Mouse (Mus musculus): ENCODE results near the gene Ddx3x.
"Not testable (repeated sequence)": the region's sequence is repeated elsewhere in the genome, so short reads cannot be mapped to it uniquely, and the experiment has no call there.

The Ddx3x gene

DNA sequence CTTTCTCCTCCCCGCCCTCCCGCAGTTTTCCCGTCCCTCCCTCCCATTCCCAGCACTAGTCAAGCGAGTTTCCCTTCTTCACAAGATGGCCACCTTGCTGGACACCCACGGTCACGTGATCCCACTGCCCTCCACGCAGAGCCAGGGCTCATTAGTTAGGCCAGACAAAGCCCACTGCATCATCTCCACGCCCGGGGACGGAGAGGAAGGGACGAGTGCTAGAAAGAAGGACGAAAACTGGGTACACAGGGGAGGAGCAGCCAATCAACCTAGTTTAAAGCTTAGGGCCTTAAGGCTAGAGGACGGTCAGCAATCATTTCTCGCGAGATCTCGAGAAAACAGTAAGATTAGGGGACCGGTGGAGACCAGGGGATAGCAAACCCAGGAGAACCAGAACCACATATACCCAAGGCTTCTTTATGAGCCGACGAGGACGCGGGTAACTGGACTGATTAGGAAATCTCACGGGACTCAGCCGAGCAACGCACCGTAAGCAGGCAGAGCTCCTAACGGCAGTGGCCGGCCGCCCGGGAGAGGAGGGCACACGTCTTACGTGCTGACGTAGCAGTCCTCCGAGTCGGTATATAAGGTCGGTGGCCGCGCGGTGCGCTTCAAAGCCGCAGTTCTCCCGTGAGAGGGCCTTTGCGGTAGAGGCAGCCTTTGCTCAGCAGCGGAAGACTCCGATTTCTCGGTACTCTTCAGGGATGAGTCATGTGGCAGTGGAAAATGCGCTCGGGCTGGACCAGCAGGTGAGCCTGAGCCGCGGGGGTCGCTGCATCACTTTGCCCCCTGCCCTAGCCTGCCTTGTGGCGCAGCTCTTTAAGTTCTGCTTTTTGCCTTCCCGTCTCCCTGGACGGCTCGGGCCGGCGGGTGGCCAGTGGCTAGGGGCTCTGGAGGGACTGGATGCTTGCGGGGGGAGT is at the start of gene Ddx3x:
Gene Ddx3x, plus strand, starts transcription at position 562 of the 920 bp plus-strand sequence.
- peak; percentile 89 for DNase-seq

DNA sequence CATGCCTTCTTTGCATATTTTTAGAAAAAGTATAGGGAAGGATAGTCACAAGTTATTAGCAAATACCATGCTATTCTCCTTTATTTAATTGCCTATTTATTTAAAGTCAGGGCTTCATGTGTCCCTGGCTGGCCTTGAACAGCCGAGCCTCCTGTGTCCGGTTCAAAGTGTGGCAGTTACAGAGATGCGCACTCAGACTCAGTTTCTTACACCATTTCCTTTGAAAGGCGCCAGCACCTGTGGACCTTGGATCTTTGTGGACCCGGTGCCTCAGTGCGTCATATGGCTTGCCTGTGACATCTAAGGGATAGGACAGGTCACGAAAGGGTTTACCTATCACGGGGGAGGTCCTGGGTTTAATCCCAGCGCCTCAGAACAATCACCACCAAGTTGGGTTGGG is 49.5 kb upstream of the Ddx3x start:
- DNase-seq = no peak

DNA sequence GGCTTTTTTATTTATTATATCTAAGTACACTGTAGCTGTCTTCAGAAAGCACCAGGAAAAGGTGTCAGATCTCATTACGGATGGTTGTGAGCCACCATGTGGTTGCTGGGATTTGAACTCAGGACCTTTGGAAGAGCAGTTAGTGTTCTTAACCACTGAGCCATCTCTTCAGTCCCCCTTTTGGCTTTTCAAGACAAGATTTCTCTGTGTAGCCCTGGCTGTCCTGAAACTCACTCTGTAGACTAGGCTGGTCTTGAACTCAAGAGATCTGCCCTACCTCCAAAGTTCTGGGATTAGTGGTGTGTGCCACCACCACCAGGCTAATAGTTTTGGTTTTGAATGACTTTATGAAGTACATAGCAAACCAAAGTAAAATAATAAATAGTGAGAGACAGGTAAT is 47.9 kb upstream of the Ddx3x start:
- DNase-seq = not testable (repeated sequence)

DNA sequence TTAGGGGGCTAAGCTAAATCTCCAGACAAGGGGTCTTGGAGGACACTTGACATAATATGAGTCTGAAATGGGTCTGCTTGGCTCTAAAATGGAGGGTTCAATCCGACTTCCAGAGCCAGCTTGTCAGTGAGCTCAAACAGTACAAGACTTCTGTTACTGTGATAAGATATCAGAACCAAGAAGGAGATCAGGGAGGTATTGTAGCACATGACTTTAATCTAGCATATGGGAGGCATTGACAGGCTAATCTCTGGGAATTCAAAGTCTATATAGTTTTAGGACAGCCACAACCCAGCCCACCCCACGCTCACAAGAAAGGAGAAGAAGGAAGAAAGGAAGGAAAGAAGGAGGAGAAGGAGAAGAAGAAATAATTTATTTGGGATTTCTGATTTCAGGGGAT is 47.1 kb upstream of the Ddx3x start:
- DNase-seq = no peak

DNA sequence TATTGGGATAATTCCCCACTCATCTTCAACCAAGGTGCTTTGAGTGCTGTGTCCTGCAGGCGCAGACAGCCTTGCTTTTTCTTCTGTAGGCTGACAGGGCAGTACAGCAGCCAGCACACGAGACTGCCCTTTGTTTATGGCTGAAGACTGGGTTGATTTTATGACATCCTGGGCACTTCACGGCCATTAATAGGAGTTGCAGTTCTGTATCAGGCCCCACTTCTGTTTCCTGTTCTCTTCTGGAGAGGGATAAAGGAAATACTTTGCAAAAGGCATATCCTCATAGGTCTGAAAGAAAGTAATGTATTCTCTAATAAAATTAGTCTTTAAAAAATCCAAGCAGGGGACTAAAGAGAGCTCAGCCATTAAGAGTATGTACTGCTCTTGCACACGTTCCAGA is 46.1 kb upstream of the Ddx3x start:
- no peak for DNase-seq

DNA sequence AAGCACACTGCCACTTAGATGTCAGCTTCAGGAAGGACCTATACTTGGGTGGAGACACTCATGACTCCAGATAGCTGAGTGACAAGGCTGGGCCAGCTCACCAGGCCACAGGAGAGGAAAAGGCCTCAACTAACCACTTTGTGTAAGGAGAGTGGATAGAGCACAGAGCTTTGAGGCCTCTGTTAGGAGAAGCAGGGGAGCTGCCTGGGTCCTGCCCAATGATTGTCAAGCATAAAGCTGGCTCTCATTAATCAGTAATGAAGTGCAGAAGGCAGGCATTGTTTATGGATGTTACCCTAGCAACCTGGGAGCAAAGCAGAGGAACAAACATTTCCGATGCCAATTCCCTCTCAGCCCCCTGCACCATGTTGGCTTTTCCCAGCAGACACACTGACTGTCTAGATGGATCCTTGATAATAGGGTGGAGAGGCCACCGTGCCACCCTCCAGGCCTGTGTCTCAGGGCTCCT is 44.6 kb upstream of the Ddx3x start:
- DNase-seq = no peak

DNA sequence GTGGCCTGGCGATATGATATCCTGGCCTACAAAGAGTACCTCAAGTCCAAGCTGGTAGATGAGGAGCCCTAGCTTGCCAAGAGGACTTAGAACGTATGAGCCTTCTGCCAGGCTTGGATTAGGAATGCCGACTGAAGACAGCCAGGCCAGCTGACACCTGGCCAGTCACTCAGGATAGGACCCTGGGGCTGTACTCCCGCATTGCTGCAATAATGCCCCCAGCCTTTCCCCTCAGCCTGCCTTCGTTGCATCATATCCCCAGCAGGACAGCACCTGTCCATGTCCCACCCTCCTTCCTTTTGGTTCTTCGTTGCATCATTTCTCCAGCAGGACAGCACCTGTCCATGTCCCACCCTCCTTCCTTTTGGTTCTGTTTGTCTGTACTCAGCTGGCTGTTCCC is 41.3 kb upstream of the Ddx3x start:
- DNase-seq = no peak

DNA sequence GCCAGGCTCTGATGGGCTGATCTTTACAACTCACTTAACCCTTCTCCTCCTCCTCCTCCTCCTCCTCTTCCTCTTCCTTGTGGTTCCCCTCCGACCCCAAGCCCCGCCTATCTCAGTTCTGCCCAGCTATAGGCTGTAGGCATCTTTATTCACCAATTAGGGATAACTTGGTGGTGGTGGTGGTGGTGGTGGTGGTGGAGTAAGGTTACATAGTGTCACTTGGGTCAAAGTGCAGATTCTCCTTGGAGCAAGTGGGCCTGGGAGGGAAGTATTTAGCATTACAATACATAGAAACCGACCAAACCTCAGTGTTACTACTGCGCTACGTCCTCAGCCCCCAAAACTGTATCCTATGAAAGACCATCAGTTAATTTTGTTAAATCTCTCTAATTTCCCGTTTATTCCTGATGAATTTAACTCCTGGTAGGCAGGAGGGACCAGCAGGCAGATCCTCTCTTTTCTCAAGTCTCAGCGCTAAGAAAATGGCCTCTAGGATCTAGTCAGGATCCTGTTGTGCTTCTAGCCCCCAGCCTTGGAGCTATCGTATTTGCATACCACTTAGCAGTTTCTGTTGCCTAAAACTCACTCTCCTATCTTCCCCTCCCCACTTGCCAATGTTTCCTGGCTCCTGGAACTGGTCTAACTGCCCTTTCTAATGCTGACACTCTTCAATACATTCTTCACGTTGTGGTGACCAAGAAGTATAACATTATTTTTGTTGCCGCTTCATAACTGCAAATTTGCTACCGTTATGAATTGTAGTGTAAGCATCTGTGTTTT is 39.9 kb upstream of the Ddx3x start:
- peak; percentile 51 for DNase-seq

DNA sequence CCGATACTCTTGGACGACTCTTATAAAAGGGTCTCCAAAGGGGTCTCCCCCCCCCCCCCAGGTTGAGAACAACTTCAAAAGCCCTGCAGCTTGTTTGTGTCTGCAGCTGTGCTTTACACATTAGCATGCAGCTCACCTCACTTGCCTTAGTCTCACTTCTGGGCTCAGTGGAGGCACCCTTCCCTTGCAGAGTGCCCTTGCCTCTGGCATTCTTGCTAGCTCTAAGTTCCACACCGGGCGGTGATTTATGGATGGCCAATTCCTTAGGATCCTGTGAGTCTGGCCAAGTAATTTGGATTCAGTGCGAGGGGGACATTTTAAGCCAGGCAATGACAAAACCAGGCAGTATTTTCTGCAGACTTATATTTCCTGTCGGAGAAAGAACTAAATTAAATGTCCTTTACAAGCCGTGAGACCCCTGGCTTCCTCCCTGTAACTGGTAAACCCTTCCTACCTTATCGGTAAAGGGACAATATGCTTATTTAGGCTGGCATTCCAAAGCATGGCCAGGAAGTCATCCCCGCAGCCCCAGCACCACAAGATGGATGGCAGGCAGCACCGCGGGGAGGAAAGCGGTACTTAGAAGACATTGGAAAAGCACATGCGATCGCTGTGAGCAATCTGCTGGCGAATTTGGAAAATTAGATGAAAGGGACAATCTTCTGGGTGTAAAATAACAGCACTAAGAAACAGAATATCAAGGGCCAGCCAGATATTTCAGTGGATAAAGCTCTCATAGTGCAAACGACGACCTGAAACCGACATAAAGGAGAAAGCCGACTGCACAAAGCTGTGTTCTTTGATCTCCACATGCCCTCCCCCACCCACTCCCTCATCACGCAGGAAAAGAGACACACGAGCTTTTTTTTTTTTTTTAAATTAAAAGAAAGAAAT is 39.1 kb upstream of the Ddx3x start:
- DNase-seq = peak; percentile 66

DNA sequence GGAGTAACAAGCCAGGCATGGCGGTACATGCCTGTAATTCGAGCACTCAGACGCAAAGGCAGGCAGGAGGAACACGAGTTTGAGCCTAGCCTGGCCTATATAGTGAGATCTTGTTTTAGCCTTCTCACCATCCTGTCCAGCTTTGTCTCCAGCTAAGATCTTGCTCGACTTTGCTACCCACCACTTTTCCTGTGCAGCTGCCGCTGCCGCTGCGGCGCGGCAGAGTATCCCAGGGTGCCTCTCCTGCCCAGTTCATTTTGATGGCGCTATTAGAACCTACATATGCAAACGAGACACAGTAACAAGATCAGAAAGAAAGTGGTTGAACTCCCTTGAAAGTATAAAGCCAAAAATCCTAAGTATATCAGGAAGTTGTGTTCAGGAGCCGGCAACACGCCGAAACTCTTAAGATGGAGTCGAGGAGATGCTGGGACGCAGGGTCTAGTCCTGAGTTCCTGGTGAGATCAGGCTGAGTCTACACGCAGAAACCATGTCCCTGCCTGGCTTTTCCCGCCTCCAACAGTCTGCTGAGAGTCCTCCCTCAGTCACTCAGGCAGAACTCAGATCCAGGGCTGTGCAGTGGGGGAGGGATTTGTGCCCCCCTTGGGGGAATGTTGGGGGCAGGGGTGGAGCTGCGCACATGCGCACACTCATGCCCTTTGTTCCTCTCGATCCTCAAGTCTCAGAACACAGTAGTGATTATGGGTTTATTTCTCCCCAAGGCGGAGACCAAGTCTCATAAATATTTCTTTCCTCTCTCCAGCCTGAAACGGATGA is 38.3 kb upstream of the Ddx3x start:
- peak; percentile 83 for DNase-seq

DNA sequence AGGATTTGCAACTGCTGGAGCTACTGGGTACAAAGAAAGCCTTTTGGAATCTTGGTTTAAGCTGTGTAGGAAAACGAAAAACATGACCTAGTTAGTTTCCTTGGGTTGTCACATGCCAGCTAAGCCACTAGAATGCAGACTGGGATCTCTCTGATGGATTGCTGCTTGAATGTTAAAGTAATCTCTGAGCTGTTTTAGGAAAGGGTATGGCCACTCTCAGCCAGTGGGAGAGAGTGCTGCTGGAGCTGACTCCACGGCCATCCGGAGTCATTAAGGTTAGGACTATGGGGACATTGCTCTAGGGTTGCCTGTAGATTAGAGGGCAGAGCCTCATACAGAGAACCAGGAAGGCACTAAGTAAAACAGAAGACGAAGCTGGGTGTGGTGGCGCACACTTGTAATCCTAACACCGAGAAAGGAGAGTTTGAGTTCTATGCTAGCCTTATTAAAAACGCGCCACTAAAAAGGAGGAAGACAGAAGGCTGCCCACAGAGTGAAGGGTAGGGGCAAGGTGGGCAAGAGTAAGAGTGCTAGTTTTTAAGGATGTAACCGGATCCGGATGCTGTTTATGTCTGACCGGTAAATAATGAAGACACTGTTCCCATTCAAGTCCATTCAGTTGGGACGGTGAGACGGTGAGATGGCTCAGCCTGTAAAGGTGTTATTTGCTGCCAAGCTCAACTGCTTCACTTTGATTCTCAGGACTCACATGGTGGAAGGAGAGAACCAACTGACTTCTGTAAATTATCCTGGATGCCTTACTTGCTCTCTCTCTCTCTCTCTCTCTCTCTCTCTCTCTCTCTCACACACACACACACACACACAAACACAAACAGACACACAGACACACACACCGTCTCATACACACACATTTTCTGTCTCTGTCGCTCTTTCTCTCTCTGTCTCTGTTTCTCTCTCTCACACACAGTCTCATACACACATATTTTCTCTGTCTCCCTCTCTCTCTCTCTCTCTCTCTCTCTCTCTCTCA is 37.3 kb upstream of the Ddx3x start:
- DNase-seq = peak; percentile 33

DNA sequence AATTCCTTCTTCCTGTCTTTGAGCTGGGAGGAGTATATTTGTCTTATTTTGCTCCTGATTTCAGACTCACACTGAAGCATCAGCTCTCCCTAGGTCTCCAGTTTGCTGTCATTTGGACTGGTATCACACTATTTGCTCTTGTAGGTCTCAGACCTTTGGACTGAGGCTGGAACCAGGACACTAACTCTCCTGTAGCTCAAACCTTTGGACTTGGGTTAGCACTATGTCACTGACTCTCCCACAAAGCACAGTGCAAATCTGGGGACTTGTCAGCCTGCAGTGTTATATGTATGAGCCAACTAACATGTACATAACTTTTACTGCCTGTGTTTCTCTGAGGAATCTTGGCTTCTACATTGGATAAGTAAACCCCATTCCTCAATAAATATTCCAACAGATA is 36.2 kb upstream of the Ddx3x start:
- DNase-seq = peak; percentile 7

DNA sequence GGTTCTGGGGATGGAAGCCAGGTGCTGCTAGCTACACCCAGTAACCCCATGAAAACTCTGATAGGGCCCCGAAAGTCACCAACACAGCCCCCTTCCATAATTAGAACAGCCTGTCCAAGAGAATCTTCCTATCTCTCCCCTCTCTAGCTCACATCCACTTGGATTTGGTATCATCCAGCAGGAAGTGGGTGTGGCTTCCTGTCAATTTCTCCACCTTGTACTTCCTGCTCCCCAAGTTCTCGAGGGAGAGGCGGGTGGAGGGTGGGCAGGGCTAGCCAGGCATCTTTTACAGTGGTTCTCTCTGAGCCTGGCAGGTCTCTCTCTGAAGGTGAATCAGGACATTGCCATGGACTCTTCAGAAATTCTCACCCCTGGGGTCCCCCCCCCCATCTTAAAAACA is 35.7 kb upstream of the Ddx3x start:
- DNase-seq = peak; percentile 27

DNA sequence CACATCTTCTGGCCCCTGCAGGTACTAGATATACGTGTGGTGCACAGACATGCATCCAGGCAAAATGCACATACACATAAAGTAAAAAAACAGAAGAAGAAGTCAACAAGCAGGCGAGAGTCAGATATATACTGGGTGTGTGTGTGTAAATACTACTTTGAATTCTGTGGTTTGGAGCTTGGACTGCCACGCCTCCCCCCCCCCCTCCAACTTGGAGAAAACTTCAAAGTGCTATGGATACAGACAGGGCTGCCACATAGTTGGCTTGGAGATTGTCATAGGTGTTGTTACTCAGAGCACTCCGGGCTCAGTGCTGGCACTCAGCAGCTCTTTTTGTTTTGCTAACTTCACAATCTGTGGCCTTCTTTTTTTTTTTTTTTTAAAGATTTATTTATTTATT is 29.1 kb upstream of the Ddx3x start:
- no peak for DNase-seq

DNA sequence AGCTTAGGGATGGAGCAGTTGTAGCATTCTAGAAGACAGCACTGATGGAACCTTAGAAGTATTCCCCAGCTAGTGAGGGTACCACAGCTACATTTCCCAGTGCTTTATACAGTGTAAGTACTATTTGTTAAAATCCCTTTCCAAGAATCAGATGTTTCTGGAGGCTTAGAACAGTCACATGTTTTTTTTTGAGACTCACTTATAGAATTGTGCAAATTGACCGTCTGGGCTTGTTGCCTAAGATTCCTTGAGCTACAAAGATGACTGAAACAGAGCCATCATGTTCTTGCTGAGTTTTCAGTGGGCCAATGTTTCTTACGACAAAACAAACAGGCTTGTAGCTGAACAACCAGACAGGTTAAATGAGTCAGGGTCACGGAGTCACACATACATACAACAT is 26.5 kb upstream of the Ddx3x start:
- no peak for DNase-seq

DNA sequence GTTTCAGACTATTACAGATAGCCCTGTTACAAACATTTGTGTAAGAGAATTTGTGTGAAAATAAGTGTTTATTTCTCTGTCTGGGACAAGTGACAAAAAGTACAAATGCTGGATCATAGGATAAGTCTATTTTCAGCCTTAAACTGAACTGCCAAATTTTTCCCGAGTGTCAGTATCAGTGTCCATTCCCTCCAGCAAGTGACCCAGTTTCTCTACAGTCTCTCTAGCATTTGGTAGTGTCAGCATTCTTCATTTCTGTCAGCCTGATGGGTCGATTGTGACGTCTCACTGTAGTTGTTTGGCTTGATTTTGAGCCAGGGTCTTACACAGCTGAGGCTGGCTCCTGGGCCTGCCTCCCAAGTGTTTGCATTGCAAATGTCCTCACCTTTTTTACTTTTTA is 17.4 kb upstream of the Ddx3x start:
- DNase-seq = no peak

DNA sequence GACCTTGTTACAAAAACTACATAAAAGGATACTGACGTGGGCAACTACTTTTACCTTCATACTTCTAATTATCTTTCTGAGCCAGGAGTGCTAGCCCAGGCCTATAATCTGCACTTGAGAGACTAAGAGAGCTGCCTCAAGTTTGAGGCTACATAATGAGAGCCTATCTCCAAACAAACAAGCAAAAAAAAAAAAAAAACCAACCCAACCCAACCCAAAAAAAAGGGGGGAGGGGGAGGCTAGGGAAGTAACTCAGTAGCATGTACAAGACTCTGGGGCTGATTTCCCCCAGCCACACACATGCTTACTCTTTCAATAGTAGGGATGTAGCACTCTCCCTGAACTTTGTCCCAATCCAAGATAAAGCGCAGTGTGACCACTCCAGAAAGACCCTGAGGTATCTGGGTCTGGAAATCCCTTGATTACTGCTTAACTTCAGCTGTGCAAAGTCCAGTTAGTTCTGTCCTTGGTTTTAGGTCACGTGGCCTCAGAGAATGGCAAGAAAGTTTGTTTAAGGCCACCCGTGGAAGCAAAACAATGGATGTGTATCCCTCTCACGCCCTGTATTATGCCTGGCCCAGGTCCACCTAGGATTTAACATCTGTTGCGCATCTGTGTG is 5.1 kb upstream of the Ddx3x start:
- DNase-seq = no peak

DNA sequence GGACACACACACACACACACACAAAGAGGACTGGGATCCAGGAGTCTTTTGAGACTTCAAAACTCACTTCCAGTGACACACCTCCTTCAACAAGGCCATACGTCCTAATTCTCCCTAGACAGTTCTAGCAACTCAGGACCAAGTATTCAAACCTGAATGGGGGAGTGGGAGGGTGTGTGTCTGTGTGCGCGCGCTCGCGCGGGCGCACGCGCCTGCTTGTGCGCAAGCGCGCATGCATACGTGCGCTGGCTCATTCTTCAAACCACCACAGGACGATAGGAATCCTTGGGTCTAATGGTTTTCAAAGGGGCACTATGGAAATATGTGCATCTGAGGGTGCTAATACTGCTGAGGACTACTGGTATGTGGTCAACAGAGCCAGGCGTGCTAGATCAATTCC is 1.8 kb upstream of the Ddx3x start:
- DNase-seq = no peak

DNA sequence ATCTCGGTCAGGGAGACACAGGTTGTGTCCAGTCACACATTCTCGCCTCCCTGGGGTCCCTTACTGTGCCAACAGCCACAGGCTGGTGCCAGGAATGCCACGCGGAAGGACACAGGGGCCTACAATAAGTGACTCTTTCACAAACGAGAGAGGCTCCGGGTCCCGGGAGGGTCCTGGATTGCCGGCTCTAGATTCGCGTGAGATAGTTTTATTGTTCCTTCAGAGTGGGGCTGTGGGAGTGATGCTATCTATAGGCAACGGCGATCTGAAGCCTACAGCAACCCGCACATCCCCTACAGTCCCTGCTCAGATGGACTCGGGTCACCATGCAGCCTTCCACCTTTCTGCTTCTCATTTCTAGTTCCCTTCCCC is 747 bp upstream of the Ddx3x start:
- peak; percentile 48 for DNase-seq

DNA sequence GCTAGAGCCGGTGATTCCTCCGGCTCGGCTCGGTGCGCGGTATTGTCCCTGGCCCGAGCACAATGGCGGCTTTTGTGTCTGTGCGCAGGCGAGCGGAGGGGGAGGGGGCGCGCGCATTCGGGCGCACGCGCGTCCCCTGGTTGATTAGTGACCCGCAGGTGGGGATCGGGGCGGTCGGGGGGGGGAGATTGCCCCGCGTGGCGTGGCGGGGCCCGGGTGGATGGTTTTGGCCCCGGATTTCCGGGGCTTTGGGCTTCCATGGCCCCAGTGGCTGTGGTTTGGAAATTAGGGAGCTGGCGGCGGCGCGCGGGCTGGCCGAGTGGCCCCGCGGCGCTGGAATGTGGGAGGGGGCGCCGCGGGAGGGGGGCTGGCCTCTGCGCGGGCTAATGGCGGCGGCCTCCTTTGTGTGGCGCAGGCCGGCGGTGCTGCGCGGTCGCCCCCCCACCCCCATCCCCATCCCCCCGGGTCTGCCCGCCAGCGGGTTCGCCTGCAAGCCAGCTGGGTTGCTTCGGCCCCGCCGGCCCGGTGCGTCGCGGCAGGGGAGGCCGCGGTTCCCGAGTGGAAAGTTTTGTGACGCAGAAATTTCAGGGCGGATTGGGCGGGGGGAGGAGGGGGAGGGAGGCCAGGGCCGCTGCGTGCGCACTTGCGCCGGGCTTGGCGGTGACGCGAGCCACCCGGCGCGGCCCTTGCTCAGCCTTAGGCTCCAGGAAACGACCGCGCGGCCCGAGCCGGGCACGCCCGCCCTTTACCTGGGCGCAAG is 739 bp downstream of the Ddx3x start:
- peak; percentile 68 for DNase-seq

Measured in thymus, postnatal 4 days (tissue).